Mouse (Mus musculus) hindbrain, embryonic 15.5 days (tissue): ENCODE data around the gene Tmem88. TPM values are rescaled to one million over a fixed set of nuclear protein-coding genes. Genes with fewer than 3 reads are reported as not detected.

ENCODE experiments used
- ATAC-seq: fragments of 200-750 bp; cut with Nextera tagmentation; 2 replicates; pipeline ENCODE4 v1.8.0; 2017; ENCODE audit warnings: low read depth, moderate number of reproducible peaks, moderate TSS enrichment; ENCODE audit not compliant: low FRiP score
- H3K27ac ChIP-seq: fragments of 300-500 bp; sonication (generic); replicated peaks from 2 replicates; pipeline ENCODE4 v1.5.1; 2015; ENCODE audit warnings: mild to moderate bottlenecking, inconsistent platforms
- H3K27me3 ChIP-seq: fragments of 300-500 bp; sonication (generic); 2 replicates; pipeline ENCODE4 v1.6.1; 2015; ENCODE audit warnings: control low read depth, inconsistent platforms
- H3K36me3 ChIP-seq: fragments of 300-500 bp; sonication (generic); 2 replicates; pipeline ENCODE4 v1.6.1; 2015; ENCODE audit warnings: control low read depth, inconsistent platforms
- H3K4me1 ChIP-seq: fragments of 300-500 bp; sonication (generic); replicated peaks from 2 replicates; pipeline ENCODE4 v1.6.1; 2015; ENCODE audit warnings: control low read depth, inconsistent platforms
- H3K4me2 ChIP-seq: fragments of 300-500 bp; sonication (generic); 2 replicates; pipeline ENCODE4 v1.6.1; 2015; ENCODE audit warnings: moderate library complexity, mild to moderate bottlenecking, inconsistent platforms
- H3K4me3 ChIP-seq: fragments of 300-500 bp; sonication (generic); 2 replicates; pipeline ENCODE4 v1.5.1; 2015; ENCODE audit warnings: mild to moderate bottlenecking, inconsistent platforms
- H3K9ac ChIP-seq: fragments of 300-500 bp; sonication (generic); 2 replicates; pipeline ENCODE4 v1.6.1; 2015; ENCODE audit warnings: inconsistent platforms
- H3K9me3 ChIP-seq: fragments of 300-500 bp; sonication (generic); 2 replicates; pipeline ENCODE4 v1.6.1; 2016; ENCODE audit warnings: control low read depth, inconsistent platforms
- WGBS: fragments of 180-500 bp; shearing (Covaris S2); methylation state at CpG from one replicate; pipeline ENCODE4 v1.1.7; 2015; 5-methylcytosine and 5-hydroxymethylcytosine counted together
- polyA plus RNA-seq: library from polyadenylated mRNA; unstranded; fragments of >200 nt; fragmentation: Nextera tagmentation; extraction: Ambion mirVana; gene quantifications from 2 replicates; pipeline ENCODE4 v1.2.1, GENCODE M21; 2015

Gene Tmem88
- polyA plus RNA-seq, 1 experiment from 2014 or later = 7.2 TPM

- Histone ChIP-seq H3K4me1 (peaks cover 51% of the 10 kb centered on the region), H3K27me3 (no peaks in the 10 kb centered on the region), H3K36me3 (no peaks in the 10 kb centered on the region), H3K9ac (peak overlapping the region; percentile 99), H3K9me3 (no peaks in the 10 kb centered on the region), H3K4me3 (peak overlapping the region; percentile 91), H3K4me2 (peak overlapping the region; percentile 88), H3K27ac (peak overlapping the region; percentile 100)
- no peak for ATAC-seq
- WGBS = 14% methylated on average over 2 of the region's 2 CpGs
Observed at GRCm38 (mm10) chr11:69369990-69370816, 27.8 kb downstream of the Tmem88 start.

- peak within 1 kb of the TSS; percentile 88 for H3K4me2 ChIP-seq
- peak within 1 kb of the TSS; percentile 91 for H3K4me3 ChIP-seq
- H3K27me3 ChIP-seq = no peaks in the 10 kb centered on the region
- H3K27ac ChIP-seq = peak within 1 kb of the TSS; percentile 100
- no peaks in the 10 kb centered on the region for H3K36me3 ChIP-seq
- H3K9me3 ChIP-seq = no peaks in the 10 kb centered on the region
- H3K4me1 ChIP-seq = peaks cover 59% of the 10 kb centered on the region
- peak within 1 kb of the TSS; percentile 99 for H3K9ac ChIP-seq
- no peak for ATAC-seq
- 2% methylated on average over 10 of the region's 34 CpGs for WGBS
Observed at GRCm38 (mm10) chr11:69369215-69369989, 28.6 kb downstream of the Tmem88 start, which contains the start of gene Chd3. Chd3 (minus strand) TSS chr11:69369406.

GRCm38 (mm10) chr11:69368356-69369214 is 29.4 kb downstream of the Tmem88 start:
- Histone ChIP-seq H3K4me2 (peak overlapping the region; percentile 88), H3K36me3 (peaks cover 2% of the 10 kb centered on the region), H3K27me3 (no peaks in the 10 kb centered on the region), H3K27ac (peak overlapping the region; percentile 100), H3K4me1 (peaks cover 62% of the 10 kb centered on the region), H3K9ac (peak overlapping the region; percentile 99), H3K4me3 (peak overlapping the region; percentile 91), H3K9me3 (no peaks in the 10 kb centered on the region)
- ATAC-seq = peak; percentile 14; the same call in 1 of the 2 replicates
- WGBS = under 1% methylated on average over 38 of the region's 106 CpGs

GRCm38 (mm10) chr11:69367616-69368355 is 30.2 kb downstream of the Tmem88 start:
- peak overlapping the region; percentile 99 for H3K9ac ChIP-seq
- no peaks in the 10 kb centered on the region for H3K9me3 ChIP-seq
- peak overlapping the region; percentile 91 for H3K4me3 ChIP-seq
- peak overlapping the region; percentile 88 for H3K4me2 ChIP-seq
- peaks cover 10% of the 10 kb centered on the region for H3K36me3 ChIP-seq
- ATAC-seq = no peak
- WGBS = under 1% methylated on average over 22 of the region's 22 CpGs
- peaks cover 62% of the 10 kb centered on the region for H3K4me1 ChIP-seq
- peak overlapping the region; percentile 100 for H3K27ac ChIP-seq
- no peaks in the 10 kb centered on the region for H3K27me3 ChIP-seq

GRCm38 (mm10) chr11:69366855-69367615 is 31.0 kb downstream of the Tmem88 start:
- no peaks in the 10 kb centered on the region for H3K27me3 ChIP-seq
- peak overlapping the region; percentile 88 for H3K4me2 ChIP-seq
- no peak for ATAC-seq
- WGBS = under 1% methylated on average over 22 of the region's 22 CpGs
- peak overlapping the region; percentile 99 for H3K9ac ChIP-seq
- peak overlapping the region; percentile 91 for H3K4me3 ChIP-seq
- H3K9me3 ChIP-seq = no peaks in the 10 kb centered on the region
- peaks cover 16% of the 10 kb centered on the region for H3K36me3 ChIP-seq
- H3K27ac ChIP-seq = peak overlapping the region; percentile 100
- H3K4me1 ChIP-seq = peaks cover 57% of the 10 kb centered on the region

GRCm38 (mm10) chr11:69366157-69366854 is 31.7 kb downstream of the Tmem88 start:
- no peaks in the 10 kb centered on the region for H3K9me3 ChIP-seq
- peak; percentile 89 for ATAC-seq
- no peaks in the 10 kb centered on the region for H3K27me3 ChIP-seq
- under 1% methylated on average over 26 of the region's 26 CpGs for WGBS
- H3K36me3 ChIP-seq = peaks cover 23% of the 10 kb centered on the region
- peak overlapping the region; percentile 88 for H3K4me2 ChIP-seq
- H3K4me1 ChIP-seq = peaks cover 54% of the 10 kb centered on the region
- peak overlapping the region; percentile 99 for H3K9ac ChIP-seq
- peak overlapping the region; percentile 100 for H3K27ac ChIP-seq
- H3K4me3 ChIP-seq = peak overlapping the region; percentile 91

GRCm38 (mm10) chr11:69365722-69366121 is 32.3 kb downstream of the Tmem88 start:
- ATAC-seq = 0 out of 2 replicates have a peak, but pooled peaks have one; percentile 4
- Histone ChIP-seq H3K9ac (peak overlapping the region; percentile 59), H3K4me3 (peak overlapping the region; percentile 91), H3K9me3 (no peaks in the 10 kb centered on the region), H3K4me1 (peaks cover 48% of the 10 kb centered on the region), H3K27me3 (no peaks in the 10 kb centered on the region), H3K27ac (peak overlapping the region; percentile 100), H3K36me3 (peaks cover 29% of the 10 kb centered on the region), H3K4me2 (peak overlapping the region; percentile 88)
- 19% methylated on average over 6 of the region's 6 CpGs for WGBS

GRCm38 (mm10) chr11:69364910-69365309 is 33.1 kb downstream of the Tmem88 start:
- 2% methylated on average over 6 of the region's 6 CpGs for WGBS
- H3K36me3 ChIP-seq = peaks cover 37% of the 10 kb centered on the region
- H3K4me1 ChIP-seq = peaks cover 44% of the 10 kb centered on the region
- H3K4me2 ChIP-seq = peak overlapping the region; percentile 88
- H3K27me3 ChIP-seq = no peaks in the 10 kb centered on the region
- H3K9me3 ChIP-seq = no peaks in the 10 kb centered on the region
- peak; percentile 54 for ATAC-seq
- peak overlapping the region; percentile 91 for H3K4me3 ChIP-seq
- H3K27ac ChIP-seq = peak overlapping the region; percentile 100
- H3K9ac ChIP-seq = peak overlapping the region; percentile 59

GRCm38 (mm10) chr11:69364376-69364775 is 33.7 kb downstream of the Tmem88 start:
- 42% methylated on average over 8 of the region's 8 CpGs for WGBS
- no peak for ATAC-seq
- H3K4me2 ChIP-seq = peak overlapping the region; percentile 88
- no peaks in the 10 kb centered on the region for H3K9me3 ChIP-seq
- no peaks in the 10 kb centered on the region for H3K27me3 ChIP-seq
- H3K4me1 ChIP-seq = peaks cover 41% of the 10 kb centered on the region
- H3K36me3 ChIP-seq = peaks cover 42% of the 10 kb centered on the region
- 0 out of 2 replicates have a peak overlapping the region, but pooled peaks have one; percentile 91 for H3K4me3 ChIP-seq
- H3K27ac ChIP-seq = peak overlapping the region; percentile 100
- H3K9ac ChIP-seq = no peak overlapping the region

- Histone ChIP-seq H3K4me1 (peaks cover 34% of the 10 kb centered on the region), H3K4me3 (no peak overlapping the region), H3K4me2 (no peak overlapping the region), H3K9me3 (no peaks in the 10 kb centered on the region), H3K36me3 (peaks cover 61% of the 10 kb centered on the region), H3K27ac (no peak overlapping the region), H3K27me3 (no peaks in the 10 kb centered on the region), H3K9ac (no peak overlapping the region)
- 89% methylated on average over 2 of the region's 2 CpGs for WGBS
- no peak for ATAC-seq
Observed at GRCm38 (mm10) chr11:69362479-69362878, 35.6 kb downstream of the Tmem88 start.
